Mouse (Mus musculus): ENCODE measurements around the gene Olfr68. TPM values are rescaled to one million over a fixed set of nuclear protein-coding genes. Genes with fewer than 3 reads are reported as not detected.
"Not testable (repeated sequence)": the region's sequence is repeated elsewhere in the genome, so short reads cannot be mapped to it uniquely, and the experiment has no call there.

Olfr68 gene
- polyA plus RNA-seq (2012; rRNA removed) (0.02 and 0.10 TPM in 2 replicates), polyA plus RNA-seq (2014; fragmentation: Nextera tagmentation; extraction: Ambion mirVana) (0.08 TPM in 1 of 2 replicates, not detected in the other)

DNA sequence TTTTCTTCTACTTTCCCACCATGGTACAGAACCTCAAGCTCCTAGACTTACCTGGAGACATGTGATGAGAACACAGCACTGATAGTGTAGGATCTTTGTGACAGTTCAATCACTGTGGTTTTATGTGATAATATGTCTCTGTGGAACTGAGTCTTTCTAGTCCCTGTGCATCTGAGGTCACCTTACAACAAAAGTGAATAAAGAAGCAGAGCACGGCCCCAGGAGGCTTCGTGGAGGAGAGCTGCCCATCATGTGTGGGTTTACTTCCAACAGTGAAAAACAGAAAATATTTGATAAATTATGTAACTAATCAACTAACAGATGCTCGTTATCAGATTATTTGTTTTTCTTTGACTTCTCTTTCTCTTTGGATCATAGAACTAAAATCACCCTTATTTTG is at the start of gene Olfr68:
TSS of gene Olfr68 (minus strand) at position 101 of the 400 bp plus-strand sequence.
- Histone ChIP-seq H3K4me1 (replicated peaks; ENCODE audit: control insufficient read depth in 2 of 2, insufficient read depth in 2 of 2, low read length in 1 of 2) (peaks cover 0 to 7% of the 10 kb centered on the region in 2 experiments; a peak in 2 of 4 replicates), H3K9me3 (ENCODE audit: control insufficient read depth, low read length) (no peaks in the 10 kb centered on the region), H3K4me2 (ENCODE audit: low read depth) (no peak within 1 kb of the TSS), H3K27ac (no peak within 1 kb of the TSS), H3K9ac (replicated peaks) (no peak within 1 kb of the TSS), H3K36me3 (replicated peaks; ENCODE audit: control insufficient read depth, insufficient read depth, low read depth) (no peaks in the 10 kb centered on the region), H3K27me3 (ENCODE audit: control insufficient read depth, insufficient read depth, low read length) (no peaks in the 10 kb centered on the region), H3K4me3 (ENCODE audit: insufficient read depth in 1 of 2, low read depth in 2 of 2, low read length in 2 of 2) (no peak within 1 kb of the TSS)
- DNase-seq (ENCODE audit: low read depth in 3 of 3, low spot score in 3 of 3) = no peak
- no peak for TF ChIP-seq CTCF (IDR thresholded peaks at IDR 0.05; ENCODE audit: low read depth)
- no peak for ATAC-seq (ENCODE audit: insufficient read depth)
- 62% methylated on average over 3 of the region's 3 CpGs for WGBS (ENCODE audit: insufficient replicate concordance)

DNA sequence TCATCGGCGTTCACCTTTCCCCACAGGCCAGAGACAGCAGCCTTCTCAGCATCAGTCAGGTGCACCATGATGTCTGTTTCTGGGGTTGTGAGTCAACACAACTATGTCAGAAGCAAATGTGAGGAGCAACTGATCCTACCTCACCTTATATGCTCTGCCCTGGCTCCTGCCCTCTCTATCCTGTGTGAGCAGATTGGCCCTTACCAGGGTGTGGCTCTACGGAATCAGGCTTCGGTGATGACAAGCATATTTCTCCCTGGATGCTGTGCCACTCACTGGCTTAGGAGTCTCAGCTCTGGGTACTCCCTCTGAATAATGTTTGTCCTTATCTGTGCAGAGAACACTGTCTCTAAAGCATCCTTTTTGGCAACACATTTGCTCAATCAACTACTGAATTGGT is 48.3 kb upstream of the Olfr68 start, which contains the start of gene Hbb-bs:
TSS of gene Hbb-bs (minus strand) at position 289 of the 400 bp plus-strand sequence.
- TF ChIP-seq EP300 (IDR thresholded peaks at IDR 0.05; ENCODE audit: low read depth) (peak; percentile 95), CTCF (IDR thresholded peaks at IDR 0.05; ENCODE audit: low read depth) (no peak)
- H3K9me3 ChIP-seq (ENCODE audit: control insufficient read depth, low read length) = no peaks in the 10 kb centered on the region
- H3K36me3 ChIP-seq (replicated peaks; ENCODE audit: control insufficient read depth, insufficient read depth, low read depth) = no peaks in the 10 kb centered on the region
- peak within 1 kb of the TSS; percentile 49 to 84 for H3K4me3 ChIP-seq (ENCODE audit: insufficient read depth in 1 of 2, low read depth in 2 of 2, low read length in 2 of 2)
- peaks cover 28 to 30% of the 10 kb centered on the region in 2 experiments for H3K4me1 ChIP-seq (replicated peaks; ENCODE audit: control insufficient read depth in 2 of 2, insufficient read depth in 2 of 2, low read length in 1 of 2)
- H3K27me3 ChIP-seq (ENCODE audit: control insufficient read depth, insufficient read depth, low read length) = no peaks in the 10 kb centered on the region
- H3K9ac ChIP-seq (replicated peaks) = peak within 1 kb of the TSS; percentile 78
- peak; percentile 90 to 96 (median 93) for DNase-seq (ENCODE audit: low read depth in 3 of 3, low spot score in 3 of 3)
- 30% methylated on average over 4 of the region's 4 CpGs for WGBS (ENCODE audit: insufficient replicate concordance)
- peak within 1 kb of the TSS; percentile 37 for H3K4me2 ChIP-seq (ENCODE audit: low read depth)
- H3K27ac ChIP-seq = peak within 1 kb of the TSS; percentile 87
- peak; percentile 81 for ATAC-seq (ENCODE audit: insufficient read depth)

GRCm38 (mm10) chr7:103827139-103827538 is 47.6 kb upstream of the Olfr68 start:
- not testable (repeated sequence) for H3K9ac ChIP-seq (replicated peaks); H3K27ac ChIP-seq; H3K4me3 ChIP-seq (ENCODE audit: insufficient read depth in 1 of 2, low read depth in 2 of 2, low read length in 2 of 2); H3K27me3 ChIP-seq (ENCODE audit: control insufficient read depth, insufficient read depth, low read length); H3K9me3 ChIP-seq (ENCODE audit: control insufficient read depth, low read length); H3K4me2 ChIP-seq (ENCODE audit: low read depth); DNase-seq (ENCODE audit: low read depth in 3 of 3, low spot score in 3 of 3); ATAC-seq (ENCODE audit: insufficient read depth); H3K36me3 ChIP-seq (replicated peaks; ENCODE audit: control insufficient read depth, insufficient read depth, low read depth)
- no CpG with 5 or more reads among the region's 2 CpGs for WGBS (ENCODE audit: insufficient replicate concordance)
- peaks cover 28 to 30% of the 10 kb centered on the region in 2 experiments for H3K4me1 ChIP-seq (replicated peaks; ENCODE audit: control insufficient read depth in 2 of 2, insufficient read depth in 2 of 2, low read length in 1 of 2)

- peak overlapping the region; percentile 29 for H3K4me2 ChIP-seq (ENCODE audit: low read depth)
- H3K27me3 ChIP-seq (ENCODE audit: control insufficient read depth, insufficient read depth, low read length) = no peaks in the 10 kb centered on the region
- DNase-seq (ENCODE audit: low read depth in 3 of 3, low spot score in 3 of 3) (peak in 2 of 3 experiments; percentile 77 to 79), ATAC-seq (ENCODE audit: insufficient read depth) (peak; percentile 62)
- 64% methylated on average over 3 of the region's 3 CpGs for WGBS (ENCODE audit: insufficient replicate concordance)
- H3K9me3 ChIP-seq (ENCODE audit: control insufficient read depth, low read length) = no peaks in the 10 kb centered on the region
- no peaks in the 10 kb centered on the region for H3K36me3 ChIP-seq (replicated peaks; ENCODE audit: control insufficient read depth, insufficient read depth, low read depth)
- H3K4me3 ChIP-seq (ENCODE audit: insufficient read depth in 1 of 2, low read depth in 2 of 2, low read length in 2 of 2) = peak overlapping the region; percentile 45 to 54
- peak overlapping the region; percentile 90 for H3K27ac ChIP-seq
- TF ChIP-seq CTCF (IDR thresholded peaks at IDR 0.05; ENCODE audit: low read depth) = no peak
- TF ChIP-seq EP300 (IDR thresholded peaks at IDR 0.05; ENCODE audit: low read depth) = peak; percentile 58
- H3K4me1 ChIP-seq (replicated peaks; ENCODE audit: control insufficient read depth in 2 of 2, insufficient read depth in 2 of 2, low read length in 1 of 2) = peaks cover 28 to 30% of the 10 kb centered on the region in 2 experiments
- peak overlapping the region; percentile 68 for H3K9ac ChIP-seq (replicated peaks)
Measured at GRCm38 (mm10) chr7:103826255-103826887, 46.9 kb upstream of the Olfr68 start.

GRCm38 (mm10) chr7:103825536-103826254 is 46.2 kb upstream of the Olfr68 start:
- Histone ChIP-seq H3K9me3 (ENCODE audit: control insufficient read depth, low read length) (no peaks in the 10 kb centered on the region), H3K27ac (peak overlapping the region; percentile 96), H3K9ac (replicated peaks) (no peak overlapping the region; the same call in 1 of the 2 replicates), H3K4me1 (replicated peaks; ENCODE audit: control insufficient read depth in 2 of 2, insufficient read depth in 2 of 2, low read length in 1 of 2) (peaks cover 25 to 30% of the 10 kb centered on the region in 2 experiments), H3K4me2 (ENCODE audit: low read depth) (peak overlapping the region; percentile 67), H3K36me3 (replicated peaks; ENCODE audit: control insufficient read depth, insufficient read depth, low read depth) (no peaks in the 10 kb centered on the region), H3K27me3 (ENCODE audit: control insufficient read depth, insufficient read depth, low read length) (no peaks in the 10 kb centered on the region), H3K4me3 (ENCODE audit: insufficient read depth in 1 of 2, low read depth in 2 of 2, low read length in 2 of 2) (peak overlapping the region; percentile 35 to 42; a peak in 3 of 4 replicates)
- WGBS (ENCODE audit: insufficient replicate concordance) = 68% methylated on average over 3 of the region's 3 CpGs
- ATAC-seq (ENCODE audit: insufficient read depth) (peak; percentile 78), DNase-seq (ENCODE audit: low read depth in 3 of 3, low spot score in 3 of 3) (peak in 2 of 3 experiments; percentile 80 to 83)
- TF ChIP-seq EP300 (IDR thresholded peaks at IDR 0.05; ENCODE audit: low read depth) (peak; percentile 38), CTCF (IDR thresholded peaks at IDR 0.05; ENCODE audit: low read depth) (no peak)
